Mouse (Mus musculus) gastrocnemius, postnatal 25 days (tissue): ENCODE data around the gene Sfpq. TPM values are rescaled to one million over a fixed set of nuclear protein-coding genes. Genes with fewer than 3 reads are reported as not detected.
A peak's percentile ranks its signal among the peaks of the same experiment; 100 is the strongest.
"Not testable (repeated sequence)": the region's sequence is repeated elsewhere in the genome, so short reads cannot be mapped to it uniquely, and the experiment has no call there.

Source experiments
- DNase-seq: peaks from one replicate; pipeline ENCODE4 v3.0.0; 2022
- long read RNA-seq, 2 experiments: library from polyadenylated mRNA; stranded (forward); transcript quantifications; one replicate each; pipeline ENCODE4 v2.0.0; 2021
- total RNA-seq, 2 experiments: library from RNA; stranded (reverse); gene quantifications; 1 replicate in 1 of 2; 2 replicates in 1 of 2; pipeline ENCODE4 v1.2.3; 2021

Gene Sfpq
- 10 to 100 TPM; 53.1 to 65.7 TPM for total RNA-seq
- long read RNA-seq, experiment 1, transcript Sfpq-201 (10 exons, 3,465 nt): major isoform, 9 of 29 reads
- long read RNA-seq, experiment 1, partial matches to known transcripts: 18 of 29 reads
- long read RNA-seq, experiment 1, other reads (novel, unspliced or antisense): 1 of 29 reads
- long read RNA-seq, experiment 2, transcript Sfpq-201 (10 exons, 3,465 nt): major isoform, 14 of 30 reads
- long read RNA-seq, experiment 2, partial matches to known transcripts: 12 of 30 reads
- long read RNA-seq, experiment 2, other reads (novel, unspliced or antisense): 4 of 30 reads

GRCm38 (mm10) chr4:127021151-127021945 is at the start of gene Sfpq:
Gene Sfpq (plus strand): TSS chr4:127021324.
- peak; percentile 96 for DNase-seq

GRCm38 (mm10) chr4:126977467-126977866 is 43.7 kb upstream of the Sfpq start:
- DNase-seq: no peak

- no peak for DNase-seq
These were observed 42.4 kb upstream of the Sfpq start for GRCm38 (mm10) chr4:126978706-126979105.

GRCm38 (mm10) chr4:126983321-126983720 is 37.8 kb upstream of the Sfpq start:
- DNase-seq: no peak

GRCm38 (mm10) chr4:126983736-126984525 is 37.2 kb upstream of the Sfpq start:
- DNase-seq: not testable (repeated sequence)

GRCm38 (mm10) chr4:126986768-126987167 is 34.4 kb upstream of the Sfpq start:
- DNase-seq: no peak

- DNase-seq: no peak
These were observed 32.6 kb upstream of the Sfpq start for GRCm38 (mm10) chr4:126988503-126988902.

GRCm38 (mm10) chr4:126990553-126990952 is 30.6 kb upstream of the Sfpq start:
- DNase-seq: no peak

- no peak for DNase-seq
These were observed 28.8 kb upstream of the Sfpq start for GRCm38 (mm10) chr4:126992356-126992755.

- not testable (repeated sequence) for DNase-seq
These were observed 21.8 kb upstream of the Sfpq start for GRCm38 (mm10) chr4:126999372-126999771.

GRCm38 (mm10) chr4:127000601-127001105 is 20.5 kb upstream of the Sfpq start:
- DNase-seq: no peak

GRCm38 (mm10) chr4:127004384-127004783 is 16.7 kb upstream of the Sfpq start:
- no peak for DNase-seq

GRCm38 (mm10) chr4:127005113-127005936 is 15.8 kb upstream of the Sfpq start:
- DNase-seq: peak; percentile 19

- peak; percentile 72 for DNase-seq
These were observed 5.7 kb upstream of the Sfpq start for GRCm38 (mm10) chr4:127015294-127015993.

- no peak for DNase-seq
These were observed 4.8 kb upstream of the Sfpq start for GRCm38 (mm10) chr4:127016366-127016765.

- DNase-seq: no peak
These were observed 543 bp upstream of the Sfpq start for GRCm38 (mm10) chr4:127020411-127021150.

GRCm38 (mm10) chr4:127021989-127022626 is 984 bp downstream of the Sfpq start:
- peak; percentile 90 for DNase-seq

GRCm38 (mm10) chr4:127023201-127023600 is 2.1 kb downstream of the Sfpq start:
- no peak for DNase-seq

GRCm38 (mm10) chr4:127024240-127024639 is 3.1 kb downstream of the Sfpq start:
- no peak for DNase-seq

GRCm38 (mm10) chr4:127026826-127027225 is 5.7 kb downstream of the Sfpq start:
- no peak for DNase-seq
